Mouse (Mus musculus) natural killer cell, adult 2 months (primary cell): ENCODE data around the gene Arntl2.
"Not testable (repeated sequence)": the region's sequence is repeated elsewhere in the genome, so short reads cannot be mapped to it uniquely, and the experiment has no call there.

Experiments
- DNase-seq, 2 experiments: peaks; one replicate each; pipeline ENCODE4 v3.0.0; 2022; ENCODE audit warnings: low spot score in 2 of 2

Gene Arntl2

GRCm38 (mm10) chr6:146848281-146848680 lies 52.4 kb downstream of the Arntl2 start:
- DNase-seq = no peak

GRCm38 (mm10) chr6:146850050-146850449 lies 54.2 kb downstream of the Arntl2 start, which contains the start of gene Smco2:
Smco2 (plus strand) TSS chr6:146850104.
- DNase-seq = no peak

- DNase-seq = no peak
Measured at GRCm38 (mm10) chr6:146851916-146852315, 56.1 kb downstream of the Arntl2 start.

- no peak for DNase-seq
Measured at GRCm38 (mm10) chr6:146852739-146853138, 56.9 kb downstream of the Arntl2 start.

DNA sequence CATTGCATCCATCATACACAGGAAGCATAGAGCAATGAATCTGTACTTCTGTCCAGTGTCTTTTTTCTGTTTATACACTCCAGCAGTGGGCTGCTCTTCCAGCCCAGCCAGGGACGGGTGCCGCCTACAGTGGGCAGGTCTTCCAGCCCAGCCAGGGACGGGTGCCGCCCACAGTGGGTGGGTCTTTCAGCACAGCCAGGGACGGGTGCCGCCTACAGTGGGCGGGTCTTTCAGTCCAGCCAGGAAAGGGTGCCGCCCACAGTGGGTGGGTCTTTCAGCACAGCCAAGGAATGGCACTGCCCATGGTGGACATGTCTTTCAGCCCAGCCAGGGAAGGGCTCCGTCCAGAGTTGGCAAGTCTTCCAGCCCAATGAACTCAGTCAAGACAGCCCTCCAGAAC lies 59.3 kb downstream of the Arntl2 start:
- no peak for DNase-seq

DNA sequence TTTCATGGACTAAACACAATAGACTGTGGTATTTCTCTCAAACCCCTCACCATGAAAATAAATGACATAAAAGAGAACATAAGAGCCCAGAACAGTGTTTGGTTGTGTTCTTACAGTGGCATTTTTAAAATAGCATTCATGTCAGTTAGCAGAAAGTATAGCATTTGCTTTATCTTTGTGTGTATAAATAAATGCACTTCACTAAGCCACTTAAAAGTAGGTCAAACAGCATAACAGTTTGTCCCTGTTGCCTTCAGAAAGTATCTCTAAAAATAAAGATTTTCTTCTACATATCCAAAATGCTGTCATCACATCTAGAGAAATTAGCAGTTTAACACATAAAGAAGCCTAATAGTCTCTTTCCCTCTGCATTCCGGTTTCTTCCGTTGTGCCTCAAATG lies 61.5 kb downstream of the Arntl2 start:
- no peak for DNase-seq

- no peak for DNase-seq
Measured at GRCm38 (mm10) chr6:146863154-146863553, 67.3 kb downstream of the Arntl2 start.

DNA sequence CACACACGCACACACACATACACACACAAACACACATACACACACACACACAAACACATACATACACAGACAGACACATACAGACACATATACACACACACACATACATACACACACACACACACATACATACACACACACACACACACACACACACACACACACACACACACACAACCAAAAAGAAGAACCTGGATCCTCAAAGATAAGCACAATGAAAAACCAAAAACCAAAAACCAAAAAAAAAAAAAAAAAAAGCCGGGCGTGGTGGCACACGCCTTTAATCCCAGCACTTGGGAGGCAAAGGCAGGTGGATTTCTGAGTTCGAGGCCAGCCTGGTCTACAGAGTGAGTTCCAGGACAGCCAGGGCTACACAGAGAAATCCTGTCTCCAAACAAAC lies 68.5 kb downstream of the Arntl2 start:
- not testable (repeated sequence) for DNase-seq

DNA sequence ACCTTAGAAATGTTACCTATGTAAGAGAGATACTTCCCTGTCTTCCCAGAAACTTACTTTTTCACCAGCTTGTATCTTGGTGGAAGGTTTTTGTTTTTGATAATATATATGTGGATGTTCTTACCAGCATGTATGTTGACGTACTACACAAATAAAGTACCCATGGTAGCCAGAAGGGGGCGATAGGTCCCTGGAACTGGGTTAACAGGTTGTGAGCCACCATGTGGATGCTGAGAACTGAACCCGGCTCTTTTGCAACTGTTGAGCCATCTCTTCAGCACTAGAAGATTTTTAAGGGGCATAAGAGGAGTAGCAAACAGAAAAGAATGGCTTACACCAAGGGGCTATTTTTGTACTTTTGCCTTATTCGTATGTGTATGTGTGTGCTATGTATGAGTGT lies 69.8 kb downstream of the Arntl2 start:
- no peak for DNase-seq

DNA sequence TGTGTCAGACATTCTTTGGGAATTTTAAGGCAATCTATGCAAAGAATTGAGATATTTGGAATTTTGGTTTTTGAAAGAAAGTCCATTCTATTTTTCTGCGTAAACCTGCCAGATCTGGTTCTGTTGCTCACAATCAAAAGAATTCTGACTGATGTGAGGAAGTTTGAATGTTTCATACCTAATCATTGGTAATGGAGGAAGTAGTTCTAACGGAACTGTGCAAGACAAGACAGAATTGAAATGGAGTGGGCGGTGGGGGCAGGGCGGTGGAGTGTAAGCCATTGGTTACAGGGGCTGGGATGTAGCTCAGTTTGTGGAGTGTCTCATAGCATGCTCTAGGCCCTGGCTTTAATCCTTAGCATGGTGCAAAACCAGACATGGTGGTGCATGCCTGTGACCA lies 76.1 kb downstream of the Arntl2 start:
- DNase-seq = no peak

GRCm38 (mm10) chr6:146874415-146874814 lies 78.6 kb downstream of the Arntl2 start:
- DNase-seq = no peak

DNA sequence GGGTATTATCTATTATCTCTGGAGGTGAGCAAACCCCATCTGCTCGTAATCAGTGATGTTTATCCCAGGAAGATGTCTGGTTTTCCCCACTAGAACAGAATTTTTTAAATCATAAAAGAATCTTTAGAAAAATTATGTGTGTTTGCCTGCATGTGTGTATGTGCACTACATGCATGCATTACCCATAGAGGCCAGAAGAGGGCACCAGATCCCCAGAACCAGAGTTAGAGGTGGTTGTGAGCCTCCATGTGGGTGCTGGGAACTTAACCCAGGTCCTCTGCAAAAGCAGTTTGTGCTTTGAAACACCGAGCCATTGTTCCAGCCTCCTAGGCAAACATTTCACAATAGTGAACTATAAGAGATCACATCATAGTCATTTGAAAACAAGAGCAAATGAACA lies 81.0 kb downstream of the Arntl2 start:
- DNase-seq = no peak

- DNase-seq = no peak
Measured at GRCm38 (mm10) chr6:146877425-146878045, 81.7 kb downstream of the Arntl2 start.

DNA sequence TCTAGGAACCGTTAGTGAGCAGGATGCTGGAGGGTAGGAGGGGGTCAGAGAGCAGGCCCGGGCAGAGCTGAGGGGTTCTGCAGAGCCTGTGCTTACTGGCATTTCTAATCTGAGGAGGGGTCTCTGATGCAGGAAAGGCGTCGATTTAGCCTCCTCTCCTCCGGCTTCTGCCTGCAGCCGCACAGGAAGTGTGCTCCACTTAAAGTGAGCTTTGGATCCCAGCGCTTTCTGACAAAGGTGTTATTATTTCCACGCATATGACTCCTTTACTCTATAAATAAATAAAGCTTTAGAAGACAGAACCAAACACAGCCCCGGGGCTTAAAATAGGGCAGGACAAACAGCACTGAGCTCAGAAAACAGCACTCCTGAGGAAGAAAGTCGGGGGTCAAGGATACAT lies 83.1 kb downstream of the Arntl2 start:
- DNase-seq = no peak

GRCm38 (mm10) chr6:146879856-146880255 lies 84.0 kb downstream of the Arntl2 start:
- DNase-seq = no peak

GRCm38 (mm10) chr6:146880296-146880695 lies 84.4 kb downstream of the Arntl2 start:
- no peak for DNase-seq

DNA sequence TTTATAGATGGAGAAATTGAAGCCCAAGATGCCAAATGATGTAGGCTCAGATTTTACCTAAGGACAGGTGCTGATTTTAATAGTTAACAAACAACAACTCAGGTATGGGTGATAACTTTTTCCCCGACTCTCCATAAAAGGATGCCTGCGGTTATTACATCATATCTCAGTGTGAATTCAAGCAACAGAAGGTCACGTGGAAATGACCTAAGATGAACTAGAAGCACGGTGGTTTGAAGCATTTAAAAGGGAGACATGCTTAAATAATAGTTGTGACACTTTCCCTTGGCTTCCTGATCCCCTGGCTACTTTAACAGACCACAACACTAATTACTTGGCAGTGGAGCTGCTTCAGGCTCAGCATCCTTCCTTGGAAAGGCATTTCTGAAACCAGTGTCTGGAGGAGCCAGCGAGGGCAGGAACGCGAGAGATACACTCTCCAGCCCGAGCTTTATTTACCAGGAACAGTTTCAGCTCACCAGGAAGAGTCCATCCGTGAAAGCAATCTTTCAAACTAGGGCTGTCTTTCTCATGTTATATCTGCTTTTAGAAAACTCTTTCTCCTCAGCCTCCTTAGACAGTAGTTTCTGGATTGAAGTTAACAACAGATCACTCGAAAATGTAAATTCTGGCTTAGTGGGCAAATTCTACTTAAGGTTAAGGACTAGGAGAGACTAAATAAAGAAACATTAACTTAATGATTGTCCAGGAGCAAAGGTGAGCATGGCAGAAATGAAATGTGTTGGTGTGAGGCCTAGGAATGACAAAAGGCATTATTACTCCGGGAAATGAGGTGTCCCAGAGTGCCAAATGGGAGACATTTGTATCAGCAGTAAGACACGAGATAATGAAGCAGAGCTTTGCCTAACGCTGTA lies 86.3 kb downstream of the Arntl2 start:
- no peak for DNase-seq
